Mouse (Mus musculus): ENCODE data around the gene Lrguk.

- TF ChIP-seq POLR2A (IDR thresholded peaks at IDR 0.05; ENCODE audit: borderline replicate concordance, extremely low read depth, low read depth, low read length) (no peak), CTCF (IDR thresholded peaks at IDR 0.05; ENCODE audit: insufficient read depth, low read length) (no peak)
Observed at GRCm38 (mm10) chr6:33993842-33994241, 35.4 kb upstream of the Lrguk start.
